Mouse (Mus musculus): Measurements from ENCODE around the gene Selplg.

Gene Selplg

DNA sequence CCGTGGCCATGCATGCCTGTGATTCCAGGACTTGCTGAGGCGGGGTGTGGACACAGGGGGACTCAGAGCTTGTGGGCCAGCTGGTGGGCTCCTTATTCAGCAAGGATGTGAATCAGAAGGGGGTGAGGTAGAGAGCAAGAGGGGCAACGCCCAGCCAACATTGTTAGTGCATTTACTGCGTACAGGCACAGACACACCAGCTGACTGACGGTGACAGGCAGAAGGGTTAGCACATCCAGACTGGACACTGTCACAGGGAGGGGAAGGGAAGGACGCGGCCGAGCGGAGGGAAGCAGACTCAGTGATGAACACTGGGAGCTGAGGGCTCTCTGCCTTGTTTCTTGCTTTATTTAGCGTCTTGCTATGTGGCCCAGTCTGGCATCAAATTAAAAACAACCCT, 21.1 kb upstream of the Selplg start:
- DNase-seq: peak; percentile 88

DNA sequence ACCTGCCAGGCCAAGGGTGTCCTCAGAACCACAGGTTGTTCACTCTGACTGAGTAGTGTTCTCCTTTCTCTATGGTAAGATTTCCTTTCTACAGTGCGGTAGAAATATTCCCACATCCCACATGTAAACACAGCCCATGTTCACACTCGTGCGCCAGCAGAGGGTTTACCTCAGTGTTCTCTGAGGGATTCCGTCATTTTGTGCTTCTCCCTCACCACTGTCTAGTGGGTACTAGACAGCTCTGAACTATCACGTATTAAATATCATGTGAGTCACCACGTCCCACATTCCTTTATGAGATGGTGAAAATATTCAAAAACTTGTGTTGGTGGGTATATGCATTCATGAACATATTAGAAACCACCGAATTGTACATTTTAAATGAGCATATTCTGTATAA, 20.0 kb upstream of the Selplg start:
- DNase-seq: no peak

DNA sequence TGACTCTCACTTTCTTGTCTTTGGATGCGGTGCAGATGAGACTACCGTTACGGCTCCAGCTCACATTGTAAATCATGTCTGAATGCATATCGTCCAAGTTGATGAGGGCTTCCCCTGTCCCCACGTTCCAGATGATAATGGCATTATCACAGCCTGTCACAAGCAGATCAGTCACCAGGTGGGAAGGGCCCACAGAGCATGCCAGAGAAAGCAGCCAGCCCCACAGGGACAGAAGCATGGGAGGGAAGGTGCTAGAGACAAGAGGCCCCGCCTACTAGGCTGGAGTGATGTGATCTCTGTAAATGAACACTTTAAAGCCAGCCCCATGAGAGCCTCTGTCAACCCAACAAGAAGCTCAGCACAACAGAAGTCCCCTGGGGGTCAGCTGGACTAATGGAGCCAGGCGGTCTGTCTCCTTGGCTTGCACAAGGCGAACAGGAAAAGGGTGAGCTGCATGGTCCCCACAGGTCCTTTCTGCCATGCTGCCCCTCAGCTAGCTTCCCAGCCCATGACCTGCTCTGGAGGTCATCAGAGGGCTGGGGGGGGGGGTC, 18.3 kb upstream of the Selplg start:
- DNase-seq: peak; percentile 93

DNA sequence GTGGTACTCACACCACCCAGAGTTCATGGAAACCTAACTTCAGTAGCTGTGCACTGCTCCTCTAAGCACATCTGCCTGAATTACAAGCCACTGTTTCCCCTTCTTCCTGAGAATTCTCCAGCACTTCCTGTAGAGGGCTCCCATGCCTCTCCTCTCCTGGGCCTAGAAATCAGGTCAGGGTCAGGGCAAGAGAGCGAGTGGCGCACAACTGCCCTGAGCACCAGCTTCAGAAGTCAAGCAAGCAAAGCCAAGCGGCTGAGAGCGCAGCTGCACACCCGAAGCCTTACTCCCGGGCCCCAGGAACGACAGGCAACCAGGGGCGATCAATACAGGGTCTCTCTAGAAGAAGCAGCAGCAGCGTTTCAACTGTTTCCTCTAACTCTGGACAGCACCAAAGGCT, 15.2 kb upstream of the Selplg start:
- DNase-seq: no peak

DNA sequence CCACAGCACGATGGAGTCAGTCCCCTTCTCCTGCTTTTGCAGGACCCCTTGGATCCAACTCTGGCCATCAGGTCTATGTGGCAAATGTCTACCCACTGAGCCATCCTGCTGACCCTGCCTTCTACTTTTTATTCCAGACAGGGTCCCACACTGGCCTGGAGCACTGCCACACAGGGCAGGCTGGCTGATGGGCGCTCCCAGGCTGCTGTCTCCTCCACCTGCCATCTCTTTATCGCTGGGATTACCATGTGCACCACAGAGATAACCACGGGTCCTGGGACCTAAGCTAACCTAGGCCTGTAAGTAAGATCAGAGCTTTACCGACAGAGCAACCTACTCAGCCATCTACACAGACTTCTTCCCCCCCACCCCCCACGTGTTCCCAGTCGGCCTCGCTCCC, 14.2 kb upstream of the Selplg start:
- no peak for DNase-seq

DNA sequence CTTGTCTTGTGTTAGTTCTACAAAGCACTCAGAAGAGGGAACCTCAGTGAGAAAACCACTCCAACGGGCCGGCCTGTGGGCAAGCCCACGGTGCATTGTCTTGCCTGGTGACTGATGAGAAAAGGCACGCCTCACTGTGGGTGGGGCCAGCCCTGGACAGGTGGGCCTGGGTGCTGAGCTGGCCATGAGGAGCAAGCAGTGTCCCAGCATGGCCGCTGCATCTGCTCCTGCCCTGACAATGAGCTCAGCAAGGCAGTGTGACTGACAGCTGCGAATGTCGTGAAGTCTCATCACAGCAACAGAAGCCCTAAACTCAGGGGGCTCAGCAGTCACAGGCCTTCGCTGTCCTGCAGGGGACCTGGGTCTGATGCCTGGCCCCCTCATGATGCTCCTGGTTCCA, 13.2 kb upstream of the Selplg start:
- no peak for DNase-seq

DNA sequence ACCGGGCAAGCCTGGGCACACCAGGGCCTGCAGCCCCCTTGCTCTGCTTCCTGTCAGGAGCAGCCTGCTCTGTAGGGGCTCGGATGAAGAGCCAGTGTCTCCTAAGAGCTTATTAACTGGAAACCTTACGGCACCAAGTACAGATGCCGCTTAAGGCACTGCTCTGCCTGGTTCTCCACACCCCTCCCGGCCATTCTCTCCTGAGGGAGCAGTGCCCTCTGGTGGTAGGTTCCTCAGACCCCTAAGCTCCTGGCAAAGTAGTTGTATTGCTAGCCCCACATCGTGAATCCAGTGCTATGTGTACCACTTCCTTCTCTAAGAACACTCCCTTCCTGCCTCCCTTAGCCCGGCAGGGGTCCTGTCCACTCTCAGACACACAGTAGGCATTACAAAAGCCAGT, 12.3 kb upstream of the Selplg start:
- no peak for DNase-seq

DNA sequence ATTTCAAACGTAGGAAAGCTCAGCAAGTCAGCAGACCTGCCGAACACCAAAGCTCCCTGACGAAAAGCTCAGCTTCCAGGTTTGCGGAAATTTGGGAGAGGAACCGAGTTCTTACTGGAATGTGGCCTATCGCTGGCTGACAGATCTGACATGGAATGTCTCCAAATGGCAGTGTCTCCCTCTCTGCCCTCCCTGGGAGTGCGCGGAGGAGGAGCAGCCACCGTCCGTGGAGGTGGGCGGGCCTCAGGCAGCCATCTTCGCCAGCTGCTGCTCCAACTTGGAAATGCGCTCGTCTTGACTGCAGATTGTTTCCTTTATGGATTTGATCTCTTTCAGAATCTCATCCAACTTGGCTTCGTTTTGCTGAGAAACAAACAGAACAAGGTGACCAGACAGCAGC, 11.7 kb upstream of the Selplg start:
- no peak for DNase-seq

DNA sequence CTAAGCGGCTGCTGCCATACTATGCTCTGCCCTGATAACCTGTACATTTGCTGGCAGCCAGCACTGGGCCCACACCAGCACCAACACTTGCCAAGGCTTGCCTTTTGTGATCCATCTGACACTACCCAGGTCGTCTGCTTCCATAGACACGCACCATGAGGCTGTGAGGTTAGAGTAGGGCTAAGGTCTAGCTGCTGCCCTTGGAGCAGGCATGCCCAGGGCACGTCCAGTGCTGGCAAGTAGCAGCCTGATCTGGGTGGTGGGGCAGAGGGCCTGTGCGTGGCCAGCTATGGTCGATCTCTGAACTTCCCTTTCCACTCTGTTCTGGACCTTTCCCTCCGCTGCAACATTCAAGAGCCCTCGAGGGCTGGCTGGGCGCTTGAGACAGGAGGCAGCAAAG, 10.5 kb upstream of the Selplg start:
- no peak for DNase-seq

DNA sequence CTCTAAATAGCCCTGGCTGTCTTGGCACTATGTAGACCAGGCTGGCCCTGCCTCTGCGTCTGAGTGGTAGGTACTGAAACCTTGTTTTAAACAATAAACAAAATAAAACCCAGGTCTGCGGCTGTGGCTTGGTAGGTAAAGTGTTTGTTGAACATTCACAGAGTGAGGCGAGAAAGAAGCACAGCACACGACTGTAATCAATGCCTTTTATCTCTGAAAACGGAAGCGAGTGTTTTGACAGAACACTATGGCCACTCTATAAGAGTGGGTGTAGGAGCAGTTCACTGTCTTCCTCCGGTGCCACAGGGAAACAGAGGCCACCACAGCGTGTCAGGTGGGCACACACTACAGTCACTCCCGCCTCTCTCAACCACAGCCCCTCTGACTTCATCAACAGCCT, 9.8 kb upstream of the Selplg start:
- DNase-seq: no peak

DNA sequence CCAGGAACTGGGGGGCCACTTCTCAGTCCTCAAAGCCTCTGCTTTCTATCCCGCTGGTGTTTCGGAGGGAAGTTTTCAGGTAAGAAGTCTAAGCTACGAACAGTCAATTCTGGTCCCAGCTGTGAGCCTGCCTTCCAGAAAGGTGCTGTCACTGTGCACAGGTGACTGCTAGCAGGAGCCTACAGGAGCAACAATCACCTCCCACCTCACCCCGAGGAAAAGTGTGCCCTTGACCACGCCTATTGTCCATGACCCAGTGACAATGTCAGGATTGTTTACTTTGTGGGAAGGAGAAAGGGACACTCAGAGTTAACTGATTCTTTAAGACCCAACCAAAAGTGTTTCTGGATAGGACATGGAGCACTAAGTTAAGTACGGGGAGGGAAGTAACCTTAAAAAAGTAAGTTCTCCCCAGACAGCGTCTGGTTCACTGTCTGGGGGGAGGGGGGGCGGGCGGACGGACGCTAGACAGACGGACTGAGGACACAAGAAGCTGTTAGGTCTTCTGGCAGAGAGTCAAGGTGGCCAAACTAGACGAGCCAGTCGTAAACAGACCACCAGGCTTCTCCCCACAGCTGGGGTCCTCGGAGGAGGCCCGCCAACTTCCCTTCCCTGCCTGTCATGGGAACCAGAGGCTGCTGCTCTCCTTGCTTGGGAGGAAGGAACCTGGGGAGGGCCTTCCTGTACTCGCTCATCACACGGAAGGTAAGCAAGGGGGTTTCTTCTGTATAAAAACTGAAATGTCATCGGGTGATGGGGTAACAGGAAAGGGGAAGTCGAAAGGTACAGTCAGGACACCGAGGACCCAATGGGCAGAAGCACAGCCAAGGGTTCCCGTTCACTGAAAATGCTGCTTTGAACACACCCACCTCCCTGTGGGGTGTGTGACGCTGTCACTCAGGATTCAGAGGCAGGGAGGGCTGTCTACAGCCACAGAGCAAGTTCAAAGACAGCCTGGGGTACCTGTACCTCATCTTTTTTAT, 9.1 kb upstream of the Selplg start:
- no peak for DNase-seq

DNA sequence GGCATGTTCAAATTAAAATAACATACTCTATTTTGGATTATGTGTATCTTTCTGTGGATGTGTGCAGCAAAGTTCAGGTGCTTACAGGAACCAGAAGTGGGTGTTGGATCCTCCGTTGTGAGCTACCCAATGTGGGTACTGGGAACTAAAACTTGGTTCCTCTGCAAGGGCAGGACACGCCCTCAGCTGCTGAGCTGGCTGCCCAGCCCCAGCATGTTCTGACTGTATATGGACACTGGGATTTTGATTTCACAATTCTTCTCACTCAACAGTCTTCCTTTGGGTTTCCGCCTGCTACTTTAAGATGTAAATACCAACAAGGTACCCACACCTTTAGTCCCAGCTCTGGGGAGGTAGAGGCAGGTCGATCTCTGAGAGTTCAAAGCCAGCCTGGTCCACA, 8.0 kb upstream of the Selplg start:
- DNase-seq: no peak

DNA sequence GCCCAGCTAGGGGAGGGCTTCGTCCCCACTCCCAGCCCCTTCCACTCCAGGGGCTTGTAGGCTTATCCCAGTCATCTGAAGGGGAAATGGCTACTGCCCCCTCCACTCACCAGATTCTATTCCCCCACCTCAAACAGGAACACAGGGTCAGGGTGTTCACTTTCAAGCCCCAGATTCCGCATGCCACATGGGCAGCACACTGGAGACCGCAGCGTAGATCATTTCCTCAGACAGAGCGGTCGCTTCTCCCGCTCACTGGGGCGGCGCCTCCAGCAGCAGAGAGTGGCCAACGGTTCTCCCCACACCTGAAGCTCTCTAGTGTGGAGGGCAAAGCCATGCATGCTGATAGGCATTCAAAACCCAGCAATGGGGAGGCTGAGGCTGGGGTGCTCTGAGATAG, 4.5 kb upstream of the Selplg start:
- DNase-seq: no peak

DNA sequence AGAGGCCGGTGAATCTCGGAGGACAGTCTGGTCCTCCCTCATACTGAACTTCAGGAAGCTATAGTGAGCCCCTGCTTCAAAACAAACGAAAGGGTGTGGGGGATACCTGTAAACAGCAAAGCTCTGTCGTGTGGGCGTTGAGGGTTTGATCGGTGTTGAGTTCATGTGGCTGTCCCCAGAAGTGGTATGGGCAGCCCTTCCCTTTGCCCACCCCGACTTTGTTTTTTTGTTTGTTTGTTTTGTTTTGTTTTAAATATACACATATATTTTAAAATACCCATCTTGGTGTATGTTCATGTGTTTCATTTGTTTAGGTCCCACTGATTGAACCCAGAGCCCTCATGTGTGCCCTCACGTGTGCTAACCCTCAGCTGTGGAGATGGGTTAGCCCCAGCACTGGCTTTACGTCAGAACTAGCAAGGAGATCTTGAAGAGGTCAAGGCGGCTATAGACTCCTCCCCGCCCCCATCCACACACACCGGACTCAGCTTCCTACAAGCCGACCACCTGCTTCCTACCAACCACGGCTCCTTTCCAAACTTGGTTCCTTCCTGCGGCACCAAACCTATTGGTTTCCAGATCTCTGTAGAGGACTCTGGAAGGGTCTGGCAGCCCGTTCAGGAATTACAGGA, 988 bp upstream of the Selplg start:
- no peak for DNase-seq

DNA sequence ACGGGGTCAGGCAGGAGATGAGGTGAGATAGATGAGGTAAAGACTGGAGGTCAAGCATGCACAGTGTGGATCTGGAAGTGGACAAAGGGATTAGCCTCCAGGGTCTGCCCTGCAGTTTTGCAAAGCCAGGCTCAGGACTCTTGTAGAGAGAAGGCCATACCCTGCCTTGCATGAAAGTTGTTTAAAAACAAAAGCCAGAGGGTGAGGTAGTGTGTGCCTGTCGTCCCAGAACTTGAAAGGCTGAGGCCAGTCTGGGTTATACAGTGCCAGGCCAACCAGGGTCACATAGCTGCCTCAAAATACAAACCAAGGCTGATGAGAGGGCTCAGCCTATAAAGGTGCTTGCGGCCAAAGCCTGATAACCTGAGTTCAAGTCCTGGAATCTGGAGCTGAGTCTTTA, 703 bp downstream of the Selplg start:
- no peak for DNase-seq

DNA sequence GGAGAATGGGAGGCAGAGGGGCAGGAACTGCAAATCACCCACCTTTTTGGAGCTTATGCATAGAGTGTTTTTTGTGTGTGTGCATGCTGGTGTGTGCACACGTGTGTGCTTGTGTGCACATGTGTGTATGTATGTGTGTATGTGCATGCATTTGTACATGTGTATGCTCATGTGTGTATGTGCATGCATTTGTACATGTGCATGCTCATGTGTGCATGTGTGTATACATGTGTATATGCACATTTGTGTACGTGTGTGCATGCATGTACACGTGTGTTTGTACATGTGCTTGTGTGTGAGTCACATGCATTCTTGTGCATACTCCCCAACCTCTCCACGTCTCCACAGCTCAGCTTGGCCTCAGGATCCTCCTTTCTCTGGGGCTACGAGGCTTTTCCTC, 1.6 kb downstream of the Selplg start:
- no peak for DNase-seq

DNA sequence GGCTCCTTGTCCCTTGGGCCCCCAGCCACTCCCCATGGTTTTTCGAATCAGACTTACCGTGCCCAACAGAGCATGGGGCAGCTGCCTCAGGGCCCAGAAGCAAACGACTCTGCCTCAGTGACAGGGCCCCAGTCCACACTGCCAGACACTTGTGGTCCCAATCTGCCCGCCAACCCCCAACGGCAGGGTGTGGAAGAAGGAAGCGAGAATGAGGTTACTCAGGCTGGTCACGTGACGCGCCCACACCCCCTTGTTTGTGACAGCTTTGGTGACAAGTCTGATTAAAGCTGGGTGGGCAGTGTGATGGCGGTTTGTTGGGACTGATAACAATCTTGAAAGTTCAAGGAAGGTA, 2.2 kb downstream of the Selplg start:
- DNase-seq: peak; percentile 97

DNA sequence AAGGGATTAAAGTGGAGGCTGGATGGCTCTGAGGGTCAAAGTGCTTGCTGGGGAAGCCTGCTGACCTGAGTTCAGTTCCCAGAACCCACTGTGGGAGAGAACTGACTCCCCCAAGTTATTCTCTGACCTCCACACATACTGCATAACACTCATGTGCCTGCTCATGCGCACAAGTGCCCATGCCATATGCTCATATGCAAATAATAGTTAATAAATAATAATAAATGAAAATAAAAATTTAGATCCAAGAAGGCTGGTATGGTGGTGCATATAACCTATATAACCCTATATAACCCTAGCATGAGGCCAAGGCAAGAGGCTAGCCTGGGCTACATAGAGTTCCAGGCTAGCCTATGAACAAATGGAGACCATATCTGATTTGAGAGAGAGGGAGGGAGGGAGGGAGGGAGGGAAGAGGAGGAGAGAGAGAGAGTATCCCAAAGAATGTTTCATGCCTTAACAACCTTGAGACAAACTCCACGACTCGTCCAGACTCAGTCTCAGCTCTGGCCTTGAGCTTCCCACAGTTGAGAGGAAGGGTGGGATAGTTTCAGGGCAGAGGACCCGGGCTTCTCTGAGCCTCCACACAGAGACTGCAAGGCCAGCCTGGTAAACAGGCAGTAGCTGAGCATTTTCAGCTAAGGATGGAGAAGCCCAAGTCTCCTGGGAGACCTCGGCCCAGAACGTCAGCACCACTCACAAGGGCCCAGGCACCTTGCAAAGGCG, 2.7 kb downstream of the Selplg start:
- no peak for DNase-seq

DNA sequence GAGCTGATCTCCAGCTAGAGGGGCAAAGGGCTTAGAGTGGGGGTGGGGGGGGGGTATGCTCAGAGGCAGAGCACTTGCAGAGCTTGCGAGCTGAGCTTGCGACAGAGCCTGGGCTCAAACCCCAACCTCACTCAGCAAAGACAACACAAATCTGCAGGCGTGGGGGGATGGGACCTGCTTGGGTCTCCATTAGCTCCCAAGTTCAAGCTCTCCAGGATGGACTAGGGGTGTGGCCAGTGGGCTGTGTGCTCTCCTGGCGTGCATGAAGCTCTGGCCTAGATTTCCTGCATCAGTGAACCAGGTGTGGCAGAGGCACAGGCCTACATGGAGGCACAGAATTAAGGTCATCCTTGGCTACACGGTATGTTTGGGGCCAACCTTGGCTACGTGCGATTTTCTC, 4.0 kb downstream of the Selplg start:
- DNase-seq: no peak

DNA sequence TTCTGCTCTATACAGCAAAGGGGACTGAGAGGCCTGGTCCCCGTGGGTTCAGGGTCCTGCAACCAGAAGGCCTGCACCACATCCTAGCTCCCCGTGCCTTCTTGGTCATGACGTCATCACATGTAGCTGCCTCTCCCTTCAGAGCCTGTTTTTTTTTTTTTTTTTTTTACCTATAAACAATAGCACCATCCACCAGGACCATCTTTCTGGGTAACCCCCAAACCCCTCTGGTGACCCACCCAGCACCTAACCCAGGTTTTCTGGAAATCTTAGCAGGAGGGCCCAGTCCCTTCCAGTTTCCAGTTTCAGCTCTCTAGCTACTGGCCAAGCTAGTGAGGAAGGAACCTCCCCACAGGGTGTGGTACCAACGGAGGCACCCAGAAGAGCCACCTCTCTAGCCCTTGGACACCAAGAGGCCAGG, 4.4 kb downstream of the Selplg start:
- DNase-seq: no peak

DNA sequence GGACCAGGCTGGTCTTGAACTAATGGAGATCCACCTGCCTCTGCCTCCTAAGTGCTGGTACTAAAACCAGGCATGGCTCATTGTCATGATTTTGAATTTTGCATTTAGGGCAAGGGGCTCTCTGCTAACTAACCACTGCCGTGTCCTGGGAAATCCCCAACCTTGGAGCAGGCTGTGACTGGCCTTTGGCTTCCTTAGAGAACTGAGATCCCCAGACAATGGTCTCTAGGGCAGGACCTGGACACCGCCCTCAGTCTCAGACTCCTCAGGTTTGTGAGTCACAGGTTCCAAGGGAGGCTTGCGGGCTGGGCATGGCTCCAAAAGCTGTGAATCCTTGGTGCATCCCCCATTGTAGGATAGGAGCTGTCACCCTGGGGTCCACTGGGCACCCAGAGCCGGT, 5.8 kb downstream of the Selplg start:
- no peak for DNase-seq

DNA sequence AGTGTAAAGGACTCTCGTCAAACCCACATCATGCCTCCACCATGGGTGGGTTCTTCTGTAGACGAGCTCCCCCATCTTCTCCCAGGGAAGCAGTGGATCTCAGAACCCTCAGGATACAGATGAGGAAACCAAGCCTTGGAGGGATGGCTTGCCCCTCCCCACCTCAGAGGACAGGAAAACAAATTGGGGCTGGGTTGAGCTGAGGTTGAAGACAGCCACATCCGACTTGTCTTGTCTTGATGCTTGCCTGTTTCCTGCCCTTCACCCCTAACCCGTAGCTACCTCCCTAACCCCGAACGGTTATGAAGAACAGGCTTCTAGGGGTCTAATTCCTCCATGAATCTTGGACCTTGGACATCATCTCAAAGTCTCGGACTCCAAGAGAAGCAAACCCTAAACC, 6.9 kb downstream of the Selplg start:
- DNase-seq: no peak

DNA sequence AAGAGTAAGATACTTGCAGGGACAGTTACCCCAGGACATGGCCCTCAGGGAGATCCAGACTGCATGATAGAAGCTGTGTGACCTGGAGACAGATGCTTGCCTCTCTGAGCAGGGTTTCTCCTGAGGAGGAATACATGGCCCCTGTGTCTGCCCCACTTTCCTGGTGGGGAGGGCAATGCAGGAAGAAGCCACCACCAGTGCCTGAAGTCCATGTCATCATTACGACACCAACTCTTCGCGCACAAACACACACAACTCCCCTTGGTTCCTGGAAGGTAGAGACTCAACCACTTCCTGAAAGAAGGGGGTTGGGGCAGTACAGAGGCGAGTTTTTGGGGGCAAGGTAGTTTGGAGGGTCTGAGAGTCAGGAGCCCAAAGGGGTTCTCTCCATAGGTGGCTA, 8.2 kb downstream of the Selplg start:
- DNase-seq: no peak

DNA sequence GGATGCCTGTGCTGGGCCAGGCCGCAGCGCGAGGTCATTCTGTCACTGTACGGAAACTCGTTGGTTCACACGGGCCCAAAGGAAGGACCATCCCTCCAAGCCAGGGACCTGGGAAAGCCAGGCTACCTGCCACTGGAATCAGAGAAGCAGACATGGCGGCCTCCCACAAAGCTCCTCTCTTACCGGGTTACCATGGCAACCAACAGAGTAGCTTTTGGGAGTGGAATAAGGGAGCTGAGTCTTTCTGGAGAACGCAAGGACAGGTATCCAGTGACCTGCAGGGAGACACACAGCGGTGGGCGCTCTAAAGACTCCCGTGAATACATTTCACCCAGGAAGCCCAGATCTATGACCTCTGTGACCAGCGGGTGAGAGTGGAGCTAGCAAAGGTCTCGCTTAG, 13.9 kb downstream of the Selplg start:
- DNase-seq: no peak
